Mouse (Mus musculus) urinary bladder, postnatal 10 days (tissue): Measurements from ENCODE around the gene 1700012A03Rik.

Experiments used
- DNase-seq: peaks from one replicate; pipeline ENCODE4 v3.0.0; 2022; ENCODE audit warnings: low spot score

The 1700012A03Rik gene

DNA sequence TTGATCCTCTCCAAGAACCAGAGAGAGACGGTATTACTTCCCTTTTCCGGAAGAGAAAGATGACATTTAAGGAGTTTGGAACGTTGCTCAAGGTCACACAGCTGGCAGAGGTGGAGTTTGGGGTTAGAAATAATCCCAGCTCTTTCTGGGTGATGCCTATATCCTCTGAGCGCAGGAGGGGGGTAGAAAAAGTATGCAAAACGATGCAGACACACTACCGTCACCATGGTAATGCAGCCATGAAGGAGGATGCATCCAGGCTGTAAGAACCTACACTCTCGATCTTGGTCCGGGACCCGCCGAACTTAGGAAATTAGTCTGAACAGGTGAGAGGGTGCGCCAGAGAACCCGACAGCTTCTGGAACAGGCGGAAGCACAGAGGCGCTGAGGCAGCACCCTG, 43.3 kb downstream of the 1700012A03Rik start:
- DNase-seq: no peak

DNA sequence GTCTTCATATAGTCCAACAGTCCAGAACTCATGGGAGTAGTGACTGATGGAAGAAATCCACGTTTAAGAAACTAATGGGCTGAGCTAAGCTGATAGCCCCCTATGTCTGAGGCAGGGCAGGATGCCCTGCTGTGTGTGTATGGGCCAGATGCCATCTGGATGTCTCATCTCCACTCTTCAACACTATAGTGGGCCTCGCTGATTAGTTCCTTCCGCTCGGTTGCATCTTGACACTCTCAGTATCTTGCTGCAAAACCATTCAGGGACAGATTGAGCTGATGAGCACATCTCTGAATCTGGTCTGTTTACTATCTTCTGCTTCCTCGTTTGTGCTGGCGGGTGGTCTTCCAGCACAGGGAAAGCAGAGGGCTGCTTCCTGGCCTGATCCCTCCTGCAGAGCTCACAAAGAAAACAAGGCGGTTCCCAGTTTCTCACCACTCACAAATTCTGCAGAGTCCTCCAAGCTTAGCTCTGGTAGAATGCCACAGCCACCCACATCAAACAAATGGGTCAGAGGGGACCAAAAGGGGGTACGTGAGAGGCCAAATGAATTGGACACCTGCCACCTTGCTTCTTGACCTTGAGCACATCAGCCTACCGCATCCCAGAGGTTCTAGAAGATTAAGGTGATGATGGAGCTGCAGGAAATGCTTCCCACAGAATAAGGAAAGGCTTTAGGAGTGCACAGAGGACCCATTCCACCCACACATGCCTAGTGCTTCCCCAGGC, 55.7 kb downstream of the 1700012A03Rik start:
- no peak for DNase-seq
